Mouse (Mus musculus): ENCODE data around the gene Gls. TPM values are rescaled to one million over a fixed set of nuclear protein-coding genes. Genes with fewer than 3 reads are reported as not detected.
A peak's percentile ranks its signal among the peaks of the same experiment; 100 is the strongest.

Gene Gls
- polyA plus RNA-seq, 1 experiment from 2014 or later, result 10.4 TPM

GRCm38 (mm10) chr1:52181994-52182393 is 51.0 kb downstream of the Gls start:
- H3K4me3 ChIP-seq (ENCODE audit: low read depth, low read length), result no peak overlapping the region
- ATAC-seq (ENCODE audit: low FRiP score, low TSS enrichment) (no peak), DNase-seq (ENCODE audit: low spot score) (no peak)
- H3K4me2 ChIP-seq (replicated peaks; ENCODE audit: low read depth), result no peak overlapping the region
- H3K4me1 ChIP-seq (replicated peaks; ENCODE audit: control insufficient read depth, insufficient read depth), result no peaks in the 10 kb centered on the region
- no peaks in the 10 kb centered on the region for H3K27me3 ChIP-seq (ENCODE audit: control insufficient read depth, insufficient read depth, low read length)
- H3K36me3 ChIP-seq (ENCODE audit: control insufficient read depth, insufficient read depth, low read length), result no peaks in the 10 kb centered on the region
- TF ChIP-seq EP300 (optimal IDR thresholded peaks at IDR 0.05) (no peak), CTCF (IDR thresholded peaks at IDR 0.05; ENCODE audit: low read depth) (no peak)
- no peak overlapping the region for H3K27ac ChIP-seq (replicated peaks)
- H3K9me3 ChIP-seq (ENCODE audit: control insufficient read depth, low read length), result no peaks in the 10 kb centered on the region
- no peak overlapping the region for H3K9ac ChIP-seq (ENCODE audit: low read length)

- no peaks in the 10 kb centered on the region for H3K4me1 ChIP-seq (replicated peaks; ENCODE audit: control insufficient read depth, insufficient read depth)
- no peak overlapping the region for H3K27ac ChIP-seq (replicated peaks)
- no peaks in the 10 kb centered on the region for H3K36me3 ChIP-seq (ENCODE audit: control insufficient read depth, insufficient read depth, low read length)
- ATAC-seq (ENCODE audit: low FRiP score, low TSS enrichment) (no peak), DNase-seq (ENCODE audit: low spot score) (no peak)
- H3K4me2 ChIP-seq (replicated peaks; ENCODE audit: low read depth), result no peak overlapping the region
- TF ChIP-seq EP300 (optimal IDR thresholded peaks at IDR 0.05) (no peak), CTCF (IDR thresholded peaks at IDR 0.05; ENCODE audit: low read depth) (no peak)
- H3K27me3 ChIP-seq (ENCODE audit: control insufficient read depth, insufficient read depth, low read length), result no peaks in the 10 kb centered on the region
- 92% methylated on average over 9 of the region's 9 CpGs for WGBS
- H3K9ac ChIP-seq (ENCODE audit: low read length), result no peak overlapping the region
- H3K9me3 ChIP-seq (ENCODE audit: control insufficient read depth, low read length), result no peaks in the 10 kb centered on the region
- H3K4me3 ChIP-seq (ENCODE audit: low read depth, low read length), result no peak overlapping the region
These were observed 53.0 kb downstream of the Gls start for GRCm38 (mm10) chr1:52179939-52180568.

- 78% methylated on average over 2 of the region's 2 CpGs for WGBS
- Histone ChIP-seq H3K4me3 (ENCODE audit: low read depth, low read length) (no peak overlapping the region), H3K27ac (replicated peaks) (no peak overlapping the region), H3K9ac (ENCODE audit: low read length) (no peak overlapping the region), H3K4me1 (replicated peaks; ENCODE audit: control insufficient read depth, insufficient read depth) (no peaks in the 10 kb centered on the region), H3K27me3 (ENCODE audit: control insufficient read depth, insufficient read depth, low read length) (no peaks in the 10 kb centered on the region), H3K4me2 (replicated peaks; ENCODE audit: low read depth) (no peak overlapping the region), H3K36me3 (ENCODE audit: control insufficient read depth, insufficient read depth, low read length) (no peaks in the 10 kb centered on the region), H3K9me3 (ENCODE audit: control insufficient read depth, low read length) (no peaks in the 10 kb centered on the region)
- DNase-seq (ENCODE audit: low spot score) (no peak), ATAC-seq (ENCODE audit: low FRiP score, low TSS enrichment) (no peak)
- TF ChIP-seq EP300 (optimal IDR thresholded peaks at IDR 0.05) (no peak), CTCF (IDR thresholded peaks at IDR 0.05; ENCODE audit: low read depth) (no peak)
These were observed 56.0 kb downstream of the Gls start for GRCm38 (mm10) chr1:52176999-52177398.

GRCm38 (mm10) chr1:52175983-52176382 is 57.0 kb downstream of the Gls start:
- no peaks in the 10 kb centered on the region for H3K4me1 ChIP-seq (replicated peaks; ENCODE audit: control insufficient read depth, insufficient read depth)
- no peaks in the 10 kb centered on the region for H3K36me3 ChIP-seq (ENCODE audit: control insufficient read depth, insufficient read depth, low read length)
- H3K4me2 ChIP-seq (replicated peaks; ENCODE audit: low read depth), result no peak overlapping the region
- no peak overlapping the region for H3K27ac ChIP-seq (replicated peaks)
- 66% methylated on average over 3 of the region's 3 CpGs for WGBS
- no peaks in the 10 kb centered on the region for H3K9me3 ChIP-seq (ENCODE audit: control insufficient read depth, low read length)
- ATAC-seq (ENCODE audit: low FRiP score, low TSS enrichment) (no peak), DNase-seq (ENCODE audit: low spot score) (no peak)
- TF ChIP-seq CTCF (IDR thresholded peaks at IDR 0.05; ENCODE audit: low read depth) (no peak), EP300 (optimal IDR thresholded peaks at IDR 0.05) (no peak)
- no peak overlapping the region for H3K9ac ChIP-seq (ENCODE audit: low read length)
- no peaks in the 10 kb centered on the region for H3K27me3 ChIP-seq (ENCODE audit: control insufficient read depth, insufficient read depth, low read length)
- no peak overlapping the region for H3K4me3 ChIP-seq (ENCODE audit: low read depth, low read length)

GRCm38 (mm10) chr1:52175321-52175720 is 57.7 kb downstream of the Gls start:
- TF ChIP-seq CTCF (IDR thresholded peaks at IDR 0.05; ENCODE audit: low read depth) (no peak), EP300 (optimal IDR thresholded peaks at IDR 0.05) (no peak)
- H3K27ac ChIP-seq (replicated peaks), result no peak overlapping the region
- no peaks in the 10 kb centered on the region for H3K9me3 ChIP-seq (ENCODE audit: control insufficient read depth, low read length)
- DNase-seq (ENCODE audit: low spot score) (no peak), ATAC-seq (ENCODE audit: low FRiP score, low TSS enrichment) (no peak)
- H3K27me3 ChIP-seq (ENCODE audit: control insufficient read depth, insufficient read depth, low read length), result no peaks in the 10 kb centered on the region
- H3K4me3 ChIP-seq (ENCODE audit: low read depth, low read length), result no peak overlapping the region
- H3K4me1 ChIP-seq (replicated peaks; ENCODE audit: control insufficient read depth, insufficient read depth), result no peaks in the 10 kb centered on the region
- H3K36me3 ChIP-seq (ENCODE audit: control insufficient read depth, insufficient read depth, low read length), result no peaks in the 10 kb centered on the region
- 69% methylated on average over 5 of the region's 5 CpGs for WGBS
- no peak overlapping the region for H3K9ac ChIP-seq (ENCODE audit: low read length)
- no peak overlapping the region for H3K4me2 ChIP-seq (replicated peaks; ENCODE audit: low read depth)

- H3K9me3 ChIP-seq (ENCODE audit: control insufficient read depth, low read length), result no peaks in the 10 kb centered on the region
- ATAC-seq (ENCODE audit: low FRiP score, low TSS enrichment) (peak; percentile 62), DNase-seq (ENCODE audit: low spot score) (no peak)
- H3K4me2 ChIP-seq (replicated peaks; ENCODE audit: low read depth), result no peak overlapping the region
- H3K4me3 ChIP-seq (ENCODE audit: low read depth, low read length), result no peak overlapping the region
- peak overlapping the region; percentile 8; the same call in 1 of the 2 replicates for H3K9ac ChIP-seq (ENCODE audit: low read length)
- H3K27ac ChIP-seq (replicated peaks), result no peak overlapping the region
- WGBS, result 43% methylated on average over 8 of the region's 8 CpGs
- TF ChIP-seq EP300 (optimal IDR thresholded peaks at IDR 0.05) (no peak), CTCF (IDR thresholded peaks at IDR 0.05; ENCODE audit: low read depth) (no peak)
- no peaks in the 10 kb centered on the region for H3K36me3 ChIP-seq (ENCODE audit: control insufficient read depth, insufficient read depth, low read length)
- H3K27me3 ChIP-seq (ENCODE audit: control insufficient read depth, insufficient read depth, low read length), result no peaks in the 10 kb centered on the region
- H3K4me1 ChIP-seq (replicated peaks; ENCODE audit: control insufficient read depth, insufficient read depth), result no peaks in the 10 kb centered on the region
These were observed 61.8 kb downstream of the Gls start for GRCm38 (mm10) chr1:52171271-52171670.
